Mouse (Mus musculus) heart, adult 2 months (tissue): ENCODE measurements around the gene Tbc1d2b. TPM values are rescaled to one million over a fixed set of nuclear protein-coding genes. Genes with fewer than 3 reads are reported as not detected.

Experiments used
- DNase-seq, 2 experiments: peaks; one replicate each; pipeline ENCODE4 v3.0.0; 2021
- H3K27ac ChIP-seq: fragments of 200-600 bp; 2 replicates; pipeline ENCODE4 v1.8.1; 2022
- H3K27me3 ChIP-seq: fragments of 200-500 bp; 2 replicates; pipeline ENCODE4 v1.6.1; 2012; ENCODE audit warnings: mild to moderate bottlenecking, low read length, inconsistent platforms, mixed read lengths; ENCODE audit not compliant: control insufficient read depth, insufficient read depth
- H3K36me3 ChIP-seq: fragments of 200-500 bp; 2 replicates; pipeline ENCODE4 v1.6.1; 2012; ENCODE audit warnings: low read length, inconsistent platforms; ENCODE audit not compliant: control insufficient read depth, insufficient read depth
- H3K4me1 ChIP-seq: fragments of 200-500 bp; 2 replicates; pipeline ENCODE4 v1.6.1; 2011; ENCODE audit warnings: low read length; ENCODE audit not compliant: control insufficient read depth, insufficient read depth
- H3K4me3 ChIP-seq: fragments of 200-600 bp; 2 replicates; pipeline ENCODE4 v1.8.1; 2022
- H3K79me2 ChIP-seq: fragments of 200-500 bp; replicated peaks from 2 replicates; pipeline ENCODE4 v1.6.1; 2012; ENCODE audit warnings: mild to moderate bottlenecking, inconsistent platforms, low read length, moderate library complexity, mixed read lengths; ENCODE audit not compliant: control insufficient read depth, insufficient read depth
- H3K9ac ChIP-seq: fragments of 200-500 bp; 2 replicates; pipeline ENCODE4 v1.6.1; 2012; ENCODE audit warnings: low read depth, mild to moderate bottlenecking, control low read depth, inconsistent platforms, low read length, mixed read lengths
- CTCF ChIP-seq: fragments of 200-600 bp; IDR thresholded peaks from 2 replicates; pipeline ENCODE4 v1.8.1; 2022; ENCODE audit warnings: antibody characterized with exemption, mild to moderate bottlenecking, moderate library complexity
- EP300 ChIP-seq: fragments of 200-500 bp; IDR thresholded peaks from 2 replicates; pipeline ENCODE4 v1.6.1; 2011; ENCODE audit warnings: low read depth, low read length, control low read depth; ENCODE audit not compliant: insufficient read depth
- POLR2A ChIP-seq: fragments of 200-500 bp; IDR thresholded peaks from 2 replicates; pipeline ENCODE4 v1.6.1; 2011; ENCODE audit warnings: mild to moderate bottlenecking, low read depth, low read length, control low read depth; ENCODE audit not compliant: insufficient read depth
- WGBS: fragments of 180-500 bp; shearing (Covaris S2); methylation state at CpG from one replicate; pipeline ENCODE4 v1.1.7; 2018; 5-methylcytosine and 5-hydroxymethylcytosine counted together
- intact Hi-C: fragments of 180-260 bp; cut with DNase I; formaldehyde crosslinking; loops from one replicate; pipeline ENCODE4 v1.15.1; 2025
- polyA plus RNA-seq: library from polyadenylated mRNA; depleted of rRNA; stranded (reverse); fragments of >200 nt; gene quantifications from 2 replicates; pipeline ENCODE4 v1.2.3, GENCODE M21; 2012
- total RNA-seq, 2 experiments: library from RNA; stranded (reverse); gene quantifications; 2 replicates each; pipeline ENCODE4 v1.2.3; 2021

The Tbc1d2b gene
- total and polyA plus RNA-seq, 3 experiments, result 9.6 to 10.3 (median 10.1) TPM

GRCm38 (mm10) chr9:90250141-90250775 lies 20.3 kb downstream of the Tbc1d2b start:
- Histone ChIP-seq H3K27me3 (no peaks in the 10 kb centered on the region), H3K4me3 (no peak overlapping the region), H3K4me1 (peaks cover 5% of the 10 kb centered on the region), H3K27ac (no peak overlapping the region), H3K36me3 (no peaks in the 10 kb centered on the region; the same call in 1 of the 2 replicates), H3K9ac (no peak overlapping the region), H3K79me2 (no peaks in the 10 kb centered on the region; the same call in none of the 2 replicates)
- WGBS, result 52% methylated on average over 5 of the region's 5 CpGs
- intact Hi-C loops, result no loop called here
- DNase-seq, result no peak
- TF ChIP-seq EP300 (no peak), POLR2A (no peak), CTCF (no peak)

- no peak overlapping the region for H3K27ac ChIP-seq
Measured at GRCm38 (mm10) chr9:90249036-90249435, 21.6 kb downstream of the Tbc1d2b start.

GRCm38 (mm10) chr9:90248326-90248725 lies 22.3 kb downstream of the Tbc1d2b start:
- Histone ChIP-seq H3K27ac (no peak overlapping the region), H3K79me2 (no peaks in the 10 kb centered on the region; the same call in 1 of the 2 replicates), H3K4me3 (no peak overlapping the region), H3K9ac (no peak overlapping the region), H3K27me3 (no peaks in the 10 kb centered on the region), H3K4me1 (peaks cover 5% of the 10 kb centered on the region), H3K36me3 (no peaks in the 10 kb centered on the region; the same call in 1 of the 2 replicates)
- WGBS, result 95% methylated on average over 7 of the region's 7 CpGs
- TF ChIP-seq POLR2A, result no peak
- TF ChIP-seq EP300, result no peak
- no peak for TF ChIP-seq CTCF
- intact Hi-C loops, result no loop called here
- DNase-seq, result no peak

More at GRCm38 (mm10) chr9:90249036-90249435, 21.6 kb downstream of the Tbc1d2b start:
- H3K4me3 ChIP-seq, result no peak overlapping the region
- H3K27me3 ChIP-seq, result no peaks in the 10 kb centered on the region
- 95% methylated on average over 2 of the region's 2 CpGs for WGBS
- no peak for DNase-seq
- intact Hi-C loops, result no loop called here
- no peaks in the 10 kb centered on the region; the same call in none of the 2 replicates for H3K79me2 ChIP-seq
- peaks cover 5% of the 10 kb centered on the region for H3K4me1 ChIP-seq
- TF ChIP-seq CTCF (no peak), POLR2A (no peak), EP300 (no peak)
- H3K9ac ChIP-seq, result no peak overlapping the region
- no peaks in the 10 kb centered on the region; the same call in 1 of the 2 replicates for H3K36me3 ChIP-seq

GRCm38 (mm10) chr9:90247316-90247715 lies 23.3 kb downstream of the Tbc1d2b start:
- H3K4me3 ChIP-seq, result no peak overlapping the region
- H3K27ac ChIP-seq, result no peak overlapping the region
- 67% methylated on average over 7 of the region's 7 CpGs for WGBS
- TF ChIP-seq CTCF (no peak), POLR2A (no peak), EP300 (no peak)
- no peak overlapping the region for H3K9ac ChIP-seq
- H3K36me3 ChIP-seq, result no peaks in the 10 kb centered on the region; the same call in 1 of the 2 replicates
- peaks cover 5% of the 10 kb centered on the region for H3K4me1 ChIP-seq
- intact Hi-C loops, result no loop called here
- no peak for DNase-seq
- H3K79me2 ChIP-seq, result no peaks in the 10 kb centered on the region; the same call in 1 of the 2 replicates
- H3K27me3 ChIP-seq, result no peaks in the 10 kb centered on the region

- DNase-seq, result no peak
- no peak overlapping the region for H3K27ac ChIP-seq
- no peak overlapping the region for H3K9ac ChIP-seq
- no peaks in the 10 kb centered on the region; the same call in 1 of the 2 replicates for H3K36me3 ChIP-seq
- H3K4me3 ChIP-seq, result no peak overlapping the region
- H3K4me1 ChIP-seq, result peaks cover 5% of the 10 kb centered on the region
- WGBS, result 96% methylated on average over 5 of the region's 5 CpGs
- H3K79me2 ChIP-seq, result no peaks in the 10 kb centered on the region; the same call in 1 of the 2 replicates
- no peak for TF ChIP-seq EP300
- TF ChIP-seq CTCF, result no peak
- TF ChIP-seq POLR2A, result no peak
- intact Hi-C loops, result no loop called here
- no peaks in the 10 kb centered on the region for H3K27me3 ChIP-seq
Measured at GRCm38 (mm10) chr9:90245781-90246180, 24.8 kb downstream of the Tbc1d2b start.

GRCm38 (mm10) chr9:90245206-90245605 lies 25.4 kb downstream of the Tbc1d2b start:
- no peak overlapping the region for H3K4me3 ChIP-seq
- no peak overlapping the region for H3K27ac ChIP-seq
- DNase-seq, result no peak
- no peaks in the 10 kb centered on the region for H3K36me3 ChIP-seq
- TF ChIP-seq CTCF, result no peak
- no peak for TF ChIP-seq POLR2A
- no peak for TF ChIP-seq EP300
- H3K9ac ChIP-seq, result no peak overlapping the region
- H3K79me2 ChIP-seq, result no peaks in the 10 kb centered on the region; the same call in 1 of the 2 replicates
- intact Hi-C loops, result no loop called here
- 72% methylated on average over 6 of the region's 6 CpGs for WGBS
- H3K27me3 ChIP-seq, result no peaks in the 10 kb centered on the region
- H3K4me1 ChIP-seq, result peaks cover 2% of the 10 kb centered on the region; the same call in 1 of the 2 replicates
